In the genomic region with DNA sequence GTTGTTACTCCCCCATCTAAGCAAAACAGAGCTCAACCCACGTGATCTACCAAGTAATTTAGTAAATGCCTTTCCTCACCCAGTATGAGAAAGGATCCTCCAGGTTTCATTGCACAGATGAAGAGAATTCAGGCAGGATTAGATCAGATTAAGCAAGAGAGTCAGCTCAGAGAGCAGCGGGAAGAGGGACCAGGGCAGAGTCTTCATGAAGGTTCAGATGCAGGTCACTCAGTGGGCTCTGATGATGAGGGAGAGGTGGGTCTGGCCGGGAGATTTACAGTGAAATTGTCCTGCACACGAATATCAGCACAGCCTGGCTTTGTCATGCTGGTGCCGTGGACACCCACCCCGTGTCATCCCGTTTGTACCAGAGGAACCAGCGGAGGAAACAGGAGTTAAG, we compare ENCODE assay signal across 26 mouse cellular contexts.
DNase-seq lines count a peak whose midpoint lies in the region; ATAC-seq lines count a peak whose summit lies in the region.
"Had no signal": no experiment of that assay in that cellular context is flagged by ENCODE, and none has a peak within 500 bp of the region (broad histone marks: within the 10 kb centered on the region; RNA-seq: fewer than 3 reads in every experiment).

No protein-coding gene starts in this region.

- 15% methylated on average over 8 of the region's 8 CpGs for WGBS in heart, embryonic 13.5 days
- 56% methylated on average over 8 of the region's 8 CpGs for WGBS in hindbrain, embryonic 15.5 days
- 71% methylated on average over 8 of the region's 8 CpGs for WGBS in hindbrain, embryonic 11.5 days
- 45% methylated on average over 8 of the region's 8 CpGs for WGBS in midbrain, embryonic 11.5 days
- whole genome bisulfite sequencing in midbrain, embryonic 14.5 days, result 37% methylated on average over 8 of the region's 8 CpGs
- WGBS in neural tube, embryonic 15.5 days, result 35% methylated on average over 8 of the region's 8 CpGs

- H3K9ac ChIP-seq in heart, embryonic 13.5 days, result 0 out of 2 replicates have a peak overlapping the region, but pooled peaks have one; percentile 10
- no peak overlapping the region for H3K9ac ChIP-seq in hindbrain, embryonic 15.5 days
- H3K9ac ChIP-seq in hindbrain, embryonic 11.5 days (ENCODE audit: low read depth, low read length), result no peak overlapping the region
- no peak overlapping the region for H3K9ac ChIP-seq in midbrain, embryonic 11.5 days (ENCODE audit: low read length)
- H3K9ac ChIP-seq in midbrain, embryonic 14.5 days (replicated peaks; ENCODE audit: low read length), result no peak overlapping the region
- no peak overlapping the region for H3K9ac ChIP-seq in neural tube, embryonic 15.5 days (replicated peaks)
- H3K9ac ChIP-seq: embryonic facial prominence, embryonic 15.5 days; forebrain, embryonic 12.5 days; forebrain, postnatal 0 days; hindbrain, embryonic 12.5 days; limb, embryonic 13.5 days; lung, embryonic 15.5 days; midbrain, embryonic 12.5 days; neural tube, embryonic 12.5 days; stomach, embryonic 15.5 days had no signal

- H3K9me3 ChIP-seq in heart, embryonic 13.5 days, result no peaks in the 10 kb centered on the region
- H3K9me3 ChIP-seq in hindbrain, embryonic 15.5 days, result no peaks in the 10 kb centered on the region
- H3K9me3 ChIP-seq in hindbrain, embryonic 11.5 days (ENCODE audit: control insufficient read depth, low read length), result no peaks in the 10 kb centered on the region
- no peaks in the 10 kb centered on the region for H3K9me3 ChIP-seq in midbrain, embryonic 11.5 days (ENCODE audit: control insufficient read depth, low read length)
- H3K9me3 ChIP-seq in midbrain, embryonic 14.5 days (ENCODE audit: control insufficient read depth, low read length), result no peaks in the 10 kb centered on the region
- no peaks in the 10 kb centered on the region for H3K9me3 ChIP-seq in neural tube, embryonic 15.5 days (replicated peaks)
- H3K9me3 ChIP-seq: embryonic facial prominence, embryonic 10.5 days; embryonic facial prominence, embryonic 15.5 days; forebrain, embryonic 12.5 days; hindbrain, embryonic 12.5 days; limb, embryonic 13.5 days; lung, embryonic 15.5 days; midbrain, embryonic 12.5 days; neural tube, embryonic 12.5 days; stomach, embryonic 15.5 days had no signal

- H3K36me3 ChIP-seq in heart, embryonic 13.5 days, result no peaks in the 10 kb centered on the region
- no peaks in the 10 kb centered on the region for H3K36me3 ChIP-seq in hindbrain, embryonic 15.5 days
- H3K36me3 ChIP-seq in hindbrain, embryonic 11.5 days (ENCODE audit: control insufficient read depth, insufficient read depth, low read length), result no peaks in the 10 kb centered on the region
- H3K36me3 ChIP-seq in midbrain, embryonic 11.5 days (ENCODE audit: control insufficient read depth, insufficient read depth, low read length), result no peaks in the 10 kb centered on the region
- H3K36me3 ChIP-seq in midbrain, embryonic 14.5 days (ENCODE audit: control insufficient read depth, insufficient read depth, low read length), result no peaks in the 10 kb centered on the region
- no peaks in the 10 kb centered on the region for H3K36me3 ChIP-seq in neural tube, embryonic 15.5 days
- H3K36me3 ChIP-seq: embryonic facial prominence, embryonic 10.5 days; embryonic facial prominence, embryonic 15.5 days; forebrain, embryonic 12.5 days; hindbrain, embryonic 12.5 days; limb, embryonic 13.5 days; lung, embryonic 15.5 days; midbrain, embryonic 12.5 days; neural tube, embryonic 12.5 days; stomach, embryonic 15.5 days had no signal

- DNase-seq in heart, adult 9 months (ENCODE audit: low spot score in 2 of 2), result no peak
- no peak for DNase-seq in hindbrain, embryonic 11.5 days (ENCODE audit: low spot score)
- DNase-seq in midbrain, embryonic 11.5 days (ENCODE audit: low spot score, missing footprints), result peak; percentile 82
- DNase-seq in midbrain, embryonic 14.5 days, result no peak
- DNase-seq: adrenal gland, postnatal 10 days; cerebellum, adult 8-10 months; cerebellum, postnatal 25 days; forebrain, postnatal 0 days; kidney, adult 8-10 months; lung, postnatal 36 days; right cerebral cortex, postnatal 25 days had no signal

- peak overlapping the region; percentile 57 for H3K4me2 ChIP-seq in heart, embryonic 13.5 days
- peak overlapping the region; percentile 10; the same call in 1 of the 2 replicates for H3K4me2 ChIP-seq in hindbrain, embryonic 15.5 days
- H3K4me2 ChIP-seq in hindbrain, embryonic 11.5 days (replicated peaks; ENCODE audit: low read depth, low read length), result no peak overlapping the region
- H3K4me2 ChIP-seq in midbrain, embryonic 11.5 days, result no peak overlapping the region
- no peak overlapping the region for H3K4me2 ChIP-seq in midbrain, embryonic 14.5 days (ENCODE audit: low read length)
- 0 out of 2 replicates have a peak overlapping the region, but pooled peaks have one; percentile 37 for H3K4me2 ChIP-seq in neural tube, embryonic 15.5 days
- H3K4me2 ChIP-seq: embryonic facial prominence, embryonic 15.5 days; forebrain, embryonic 12.5 days; hindbrain, embryonic 12.5 days; limb, embryonic 13.5 days; liver, embryonic 11.5 days; lung, embryonic 15.5 days; midbrain, embryonic 12.5 days; neural tube, embryonic 12.5 days; stomach, embryonic 15.5 days had no signal

- no peaks in the 10 kb centered on the region for H3K27me3 ChIP-seq in heart, embryonic 13.5 days (replicated peaks)
- H3K27me3 ChIP-seq in hindbrain, embryonic 15.5 days, result peaks cover 3% of the 10 kb centered on the region; the same call in 1 of the 2 replicates
- no peaks in the 10 kb centered on the region for H3K27me3 ChIP-seq in hindbrain, embryonic 11.5 days (ENCODE audit: control insufficient read depth, insufficient read depth, low read length)
- H3K27me3 ChIP-seq in midbrain, embryonic 11.5 days (ENCODE audit: control insufficient read depth, insufficient read depth, low read length), result no peaks in the 10 kb centered on the region; the same call in 1 of the 2 replicates
- peaks cover 6% of the 10 kb centered on the region; the same call in 1 of the 2 replicates for H3K27me3 ChIP-seq in midbrain, embryonic 14.5 days (ENCODE audit: control insufficient read depth, insufficient read depth, low read length)
- no peaks in the 10 kb centered on the region for H3K27me3 ChIP-seq in neural tube, embryonic 15.5 days (replicated peaks)
- H3K27me3 ChIP-seq: embryonic facial prominence, embryonic 15.5 days; limb, embryonic 13.5 days; lung, embryonic 15.5 days; neural tube, embryonic 12.5 days; Patski; stomach, embryonic 15.5 days had no signal

- H3K27ac ChIP-seq in heart, embryonic 13.5 days (replicated peaks), result no peak overlapping the region
- no peak overlapping the region for H3K27ac ChIP-seq in hindbrain, embryonic 15.5 days (replicated peaks)
- no peak overlapping the region for H3K27ac ChIP-seq in hindbrain, embryonic 11.5 days (ENCODE audit: low read depth, low read length)
- no peak overlapping the region for H3K27ac ChIP-seq in midbrain, embryonic 11.5 days (ENCODE audit: low read depth, low read length)
- H3K27ac ChIP-seq in midbrain, embryonic 14.5 days (replicated peaks; ENCODE audit: low read depth, low read length), result no peak overlapping the region
- H3K27ac ChIP-seq in neural tube, embryonic 15.5 days (replicated peaks), result no peak overlapping the region
- H3K27ac ChIP-seq: embryonic facial prominence, embryonic 10.5 days; embryonic facial prominence, embryonic 15.5 days; forebrain, embryonic 12.5 days; hindbrain, embryonic 12.5 days; limb, embryonic 13.5 days; lung, embryonic 15.5 days; midbrain, embryonic 12.5 days; neural tube, embryonic 12.5 days; stomach, embryonic 15.5 days had no signal

- H3K4me3 ChIP-seq in heart, embryonic 13.5 days, result no peak overlapping the region
- H3K4me3 ChIP-seq in hindbrain, embryonic 15.5 days, result no peak overlapping the region
- H3K4me3 ChIP-seq in hindbrain, embryonic 11.5 days (ENCODE audit: low read depth, low read length), result no peak overlapping the region
- no peak overlapping the region for H3K4me3 ChIP-seq in midbrain, embryonic 11.5 days (ENCODE audit: low read depth, low read length)
- no peak overlapping the region for H3K4me3 ChIP-seq in midbrain, embryonic 14.5 days (replicated peaks; ENCODE audit: low read depth, low read length)
- H3K4me3 ChIP-seq in neural tube, embryonic 15.5 days (replicated peaks), result no peak overlapping the region
- H3K4me3 ChIP-seq: embryonic facial prominence, embryonic 10.5 days; embryonic facial prominence, embryonic 15.5 days; forebrain, embryonic 12.5 days; hindbrain, embryonic 12.5 days; limb, embryonic 13.5 days; lung, embryonic 15.5 days; midbrain, embryonic 12.5 days; neural tube, embryonic 12.5 days; stomach, embryonic 15.5 days had no signal

- peaks cover 5% of the 10 kb centered on the region for H3K4me1 ChIP-seq in heart, embryonic 13.5 days
- H3K4me1 ChIP-seq in hindbrain, embryonic 15.5 days (replicated peaks), result no peaks in the 10 kb centered on the region
- no peaks in the 10 kb centered on the region for H3K4me1 ChIP-seq in hindbrain, embryonic 11.5 days (replicated peaks; ENCODE audit: control insufficient read depth, insufficient read depth, low read length)
- H3K4me1 ChIP-seq in midbrain, embryonic 11.5 days (ENCODE audit: control insufficient read depth, insufficient read depth, low read length), result peaks cover 3% of the 10 kb centered on the region; the same call in 1 of the 2 replicates
- H3K4me1 ChIP-seq in midbrain, embryonic 14.5 days (ENCODE audit: control insufficient read depth, insufficient read depth, low read length), result no peaks in the 10 kb centered on the region
- H3K4me1 ChIP-seq in neural tube, embryonic 15.5 days, result peaks cover 10% of the 10 kb centered on the region; the same call in 1 of the 2 replicates
- H3K4me1 ChIP-seq: embryonic facial prominence, embryonic 15.5 days; lung, embryonic 15.5 days; neural tube, embryonic 12.5 days; stomach, embryonic 15.5 days had no signal

- no peak for ATAC-seq in heart, embryonic 13.5 days (ENCODE audit: extremely low read depth, insufficient number of reproducible peaks, low FRiP score, low TSS enrichment)
- no peak for ATAC-seq in hindbrain, embryonic 15.5 days (ENCODE audit: low FRiP score, low read depth)
- ATAC-seq in hindbrain, embryonic 11.5 days (ENCODE audit: low FRiP score), result no peak
- no peak for ATAC-seq in midbrain, embryonic 11.5 days (ENCODE audit: low FRiP score)
- ATAC-seq in midbrain, embryonic 14.5 days (ENCODE audit: low FRiP score, low TSS enrichment), result no peak
- no peak for ATAC-seq in neural tube, embryonic 15.5 days (ENCODE audit: low FRiP score)
- ATAC-seq: forebrain, postnatal 0 days; inflammation-experienced regulatory T-cells, adult 6 months; Patski had no signal

Comparison
In these comparisons a context has a peak if more than half of its experiments do, and no peak if none do; other contexts are left out.
1. H3K4me2 ChIP-seq: peak in heart, embryonic 13.5 days (single experiment), hindbrain, embryonic 15.5 days (single experiment) and neural tube, embryonic 15.5 days (single experiment); none in hindbrain, embryonic 11.5 days (single experiment), midbrain, embryonic 11.5 days (single experiment) and midbrain, embryonic 14.5 days (single experiment).